Mouse (Mus musculus) neural tube, embryonic 13.5 days (tissue): ENCODE data around the gene Bub1b. TPM values are rescaled to one million over a fixed set of nuclear protein-coding genes. Genes with fewer than 3 reads are reported as not detected.

Source experiments
- ATAC-seq: fragments of 200-750 bp; cut with Nextera tagmentation; 2 replicates; pipeline ENCODE4 v1.8.0; 2017; ENCODE audit warnings: low read depth, mild to moderate bottlenecking, moderate TSS enrichment, moderate library complexity
- H3K27ac ChIP-seq: fragments of 300-500 bp; sonication (generic); replicated peaks from 2 replicates; pipeline ENCODE4 v1.5.1; 2015; ENCODE audit warnings: moderate library complexity, mild to moderate bottlenecking, inconsistent platforms
- H3K27me3 ChIP-seq: fragments of 300-500 bp; sonication (generic); 2 replicates; pipeline ENCODE4 v1.6.1; 2015; ENCODE audit warnings: mild to moderate bottlenecking, inconsistent platforms
- H3K36me3 ChIP-seq: fragments of 300-500 bp; sonication (generic); 2 replicates; pipeline ENCODE4 v1.6.1; 2015; ENCODE audit warnings: mild to moderate bottlenecking, inconsistent platforms
- H3K4me1 ChIP-seq: fragments of 300-500 bp; sonication (generic); replicated peaks from 2 replicates; pipeline ENCODE4 v1.6.1; 2015; ENCODE audit warnings: inconsistent platforms
- H3K4me2 ChIP-seq: fragments of 300-500 bp; sonication (generic); 2 replicates; pipeline ENCODE4 v1.6.1; 2015; ENCODE audit warnings: inconsistent platforms, mild to moderate bottlenecking, moderate library complexity
- H3K4me3 ChIP-seq: fragments of 300-500 bp; sonication (generic); 2 replicates; pipeline ENCODE4 v1.5.1; 2015; ENCODE audit warnings: mild to moderate bottlenecking, inconsistent platforms
- H3K9ac ChIP-seq: fragments of 300-500 bp; sonication (generic); 2 replicates; pipeline ENCODE4 v1.6.1; 2015; ENCODE audit warnings: moderate library complexity, mild to moderate bottlenecking, inconsistent platforms
- H3K9me3 ChIP-seq: fragments of 300-500 bp; sonication (generic); 2 replicates; pipeline ENCODE4 v1.6.1; 2016; ENCODE audit warnings: inconsistent platforms
- WGBS: fragments of 180-500 bp; shearing (Covaris S2); methylation state at CpG from one replicate; pipeline ENCODE4 v1.1.7; 2015; 5-methylcytosine and 5-hydroxymethylcytosine counted together
- polyA plus RNA-seq: library from polyadenylated mRNA; unstranded; fragments of >200 nt; fragmentation: Nextera tagmentation; extraction: Ambion mirVana; gene quantifications from 2 replicates; pipeline ENCODE4 v1.2.1, GENCODE M21; 2015

The Bub1b gene
- polyA plus RNA-seq, 1 experiment from 2014 or later, result 14.9 TPM

DNA sequence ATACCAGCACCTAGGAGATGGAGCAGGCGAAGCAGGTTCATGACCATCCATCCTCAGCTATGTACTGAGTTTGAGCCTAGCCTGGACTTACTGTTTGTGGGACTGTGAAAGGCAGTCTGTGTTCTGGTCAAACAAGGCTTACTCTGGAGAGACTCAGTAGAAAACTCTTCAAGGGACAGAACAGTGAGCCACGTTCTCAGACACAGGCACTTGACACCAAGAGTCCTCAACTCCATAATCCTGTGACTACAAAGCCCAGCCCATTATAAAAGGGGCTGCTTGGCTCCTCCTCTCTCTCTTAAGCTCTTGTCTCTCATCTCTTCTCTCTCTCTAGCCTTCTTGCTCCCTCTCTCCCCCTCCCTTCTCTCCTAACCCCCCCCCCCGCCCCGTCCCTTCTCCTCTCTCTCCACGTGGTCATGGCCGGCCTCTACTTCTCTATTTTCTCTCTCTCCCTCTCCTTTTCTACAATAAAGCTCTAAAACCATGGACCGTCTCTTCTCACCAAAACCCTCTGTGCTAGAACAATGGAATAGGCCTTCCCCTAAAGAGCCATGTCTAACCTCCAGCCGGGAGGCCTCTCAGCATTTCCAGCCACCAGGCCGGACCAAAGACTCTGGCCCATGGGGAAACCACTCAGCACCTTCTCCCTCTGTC lies 25.7 kb upstream of the Bub1b start:
- WGBS, result 53% methylated on average over 8 of the region's 9 CpGs
- H3K27me3 ChIP-seq, result no peaks in the 10 kb centered on the region
- H3K36me3 ChIP-seq, result no peaks in the 10 kb centered on the region
- no peaks in the 10 kb centered on the region for H3K4me1 ChIP-seq
- no peak overlapping the region for H3K4me3 ChIP-seq
- no peaks in the 10 kb centered on the region for H3K9me3 ChIP-seq
- H3K9ac ChIP-seq, result no peak overlapping the region
- H3K4me2 ChIP-seq, result no peak overlapping the region
- H3K27ac ChIP-seq, result no peak overlapping the region
- ATAC-seq, result no peak

DNA sequence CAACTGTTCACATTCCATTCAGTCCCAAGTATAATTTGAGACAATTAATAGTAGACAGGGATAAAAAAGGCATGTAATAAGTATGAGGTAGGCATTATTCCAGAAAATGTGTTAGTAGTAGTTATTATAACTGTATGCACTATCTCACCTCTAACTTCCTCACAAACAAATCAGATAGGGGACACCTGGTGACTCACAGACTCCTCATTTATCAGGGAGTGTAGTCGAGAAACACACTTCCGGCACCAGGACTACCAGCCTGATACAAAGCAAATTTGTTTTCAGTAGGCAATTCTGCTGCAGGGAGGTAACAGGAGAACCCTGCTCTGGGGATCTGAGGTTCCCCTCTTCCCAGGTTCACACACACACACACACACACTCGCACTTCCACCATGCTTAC lies 24.9 kb upstream of the Bub1b start:
- H3K9me3 ChIP-seq, result no peaks in the 10 kb centered on the region
- no peak overlapping the region for H3K27ac ChIP-seq
- no peak for ATAC-seq
- H3K36me3 ChIP-seq, result no peaks in the 10 kb centered on the region
- no peaks in the 10 kb centered on the region for H3K4me1 ChIP-seq
- WGBS, result 90% methylated on average over 3 of the region's 3 CpGs
- no peak overlapping the region for H3K4me2 ChIP-seq
- H3K9ac ChIP-seq, result no peak overlapping the region
- no peak overlapping the region for H3K4me3 ChIP-seq
- H3K27me3 ChIP-seq, result no peaks in the 10 kb centered on the region

DNA sequence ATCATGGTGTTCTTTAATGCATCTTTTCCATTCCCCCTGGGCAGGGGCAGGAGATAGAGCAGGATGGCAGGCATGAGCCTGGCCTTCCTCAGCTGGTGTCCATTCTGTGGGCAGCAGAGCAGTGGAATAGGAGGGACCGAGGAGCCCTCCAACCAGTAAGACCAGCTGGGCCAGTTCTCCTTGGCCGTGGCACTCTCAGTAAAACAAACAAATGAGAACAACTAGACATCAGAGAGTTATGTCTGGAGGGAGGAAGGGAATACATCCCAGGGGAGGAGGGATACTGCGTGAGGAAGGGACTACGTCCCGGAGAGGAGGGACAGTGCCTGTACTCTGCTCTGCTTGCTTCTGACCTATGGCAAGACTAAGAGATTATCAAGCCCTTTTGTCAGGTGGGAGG lies 12.0 kb upstream of the Bub1b start:
- Histone ChIP-seq H3K4me1 (no peaks in the 10 kb centered on the region), H3K4me3 (no peak overlapping the region), H3K9me3 (no peaks in the 10 kb centered on the region; the same call in 1 of the 2 replicates), H3K36me3 (no peaks in the 10 kb centered on the region), H3K27me3 (no peaks in the 10 kb centered on the region), H3K4me2 (no peak overlapping the region), H3K27ac (no peak overlapping the region), H3K9ac (no peak overlapping the region)
- WGBS, result 73% methylated on average over 5 of the region's 5 CpGs
- no peak for ATAC-seq

DNA sequence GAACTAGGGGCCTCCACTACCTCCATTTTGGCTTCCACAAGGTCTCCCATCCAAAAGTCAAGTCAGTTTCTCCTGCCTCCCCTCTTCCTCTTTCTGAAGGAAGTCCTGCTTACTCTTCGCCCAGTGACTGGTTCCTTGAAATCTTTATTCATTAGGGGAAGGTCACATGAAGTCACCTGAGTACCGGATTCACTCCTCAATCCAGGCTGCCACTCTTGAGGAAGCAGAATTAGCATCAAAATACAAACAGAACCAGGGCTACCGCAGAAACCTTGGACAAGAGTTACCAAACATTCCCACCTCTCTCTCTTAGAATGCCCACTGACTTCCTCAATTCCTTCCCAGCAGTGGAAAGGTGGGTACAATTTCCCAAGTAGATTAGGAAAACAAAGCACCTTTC lies 10.3 kb upstream of the Bub1b start:
- no peak for ATAC-seq
- Histone ChIP-seq H3K27me3 (no peaks in the 10 kb centered on the region), H3K4me3 (no peak overlapping the region), H3K4me2 (no peak overlapping the region), H3K9me3 (no peaks in the 10 kb centered on the region; the same call in 1 of the 2 replicates), H3K36me3 (no peaks in the 10 kb centered on the region), H3K9ac (no peak overlapping the region), H3K4me1 (no peaks in the 10 kb centered on the region), H3K27ac (no peak overlapping the region)
- 60% methylated on average over 3 of the region's 3 CpGs for WGBS

DNA sequence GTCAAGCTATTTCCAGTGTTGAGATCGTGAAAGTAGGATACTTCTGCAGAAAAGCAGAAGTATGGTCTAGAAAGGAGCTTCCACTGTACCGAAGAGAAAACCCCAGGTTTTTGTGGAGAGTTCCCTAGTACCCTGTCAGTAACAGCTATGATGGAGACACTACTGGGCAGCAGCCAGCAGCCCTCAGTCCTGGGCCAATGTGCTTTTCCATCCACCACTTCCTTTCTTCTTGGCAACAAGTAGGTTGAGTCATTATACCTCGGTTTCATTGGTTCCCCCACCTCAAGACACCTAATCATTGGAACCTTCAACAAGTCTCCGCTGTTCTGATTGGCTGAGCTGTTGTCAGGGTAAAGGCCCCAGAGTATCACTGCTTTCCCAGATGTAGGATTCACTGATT lies 6.9 kb upstream of the Bub1b start:
- 87% methylated on average over 4 of the region's 4 CpGs for WGBS
- Histone ChIP-seq H3K4me3 (no peak overlapping the region), H3K4me2 (no peak overlapping the region), H3K36me3 (no peaks in the 10 kb centered on the region), H3K9ac (no peak overlapping the region), H3K9me3 (no peaks in the 10 kb centered on the region), H3K4me1 (no peaks in the 10 kb centered on the region), H3K27ac (no peak overlapping the region), H3K27me3 (no peaks in the 10 kb centered on the region)
- no peak for ATAC-seq

DNA sequence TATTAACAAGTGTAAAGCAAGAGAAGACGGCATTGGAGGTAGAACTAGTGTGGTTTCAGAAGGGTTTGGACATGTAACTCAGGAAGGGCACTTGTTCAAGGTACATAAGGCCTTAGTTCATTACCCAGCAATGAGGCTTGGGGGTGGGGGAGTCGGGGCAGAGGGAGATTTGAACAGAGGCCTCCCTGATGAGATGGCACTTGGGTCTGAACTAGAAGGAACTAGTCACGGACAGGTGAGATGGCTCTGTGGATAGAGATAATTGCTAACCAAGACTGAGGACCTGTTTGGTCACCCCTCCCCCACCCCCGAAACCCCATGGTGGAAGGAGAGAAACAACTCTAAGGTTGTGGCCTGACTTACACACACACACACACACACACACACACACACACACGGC lies 1.1 kb downstream of the Bub1b start:
- H3K36me3 ChIP-seq, result no peaks in the 10 kb centered on the region
- H3K27me3 ChIP-seq, result no peaks in the 10 kb centered on the region
- peak overlapping the region; percentile 72 for H3K9ac ChIP-seq
- H3K4me3 ChIP-seq, result peak overlapping the region; percentile 53
- no peak overlapping the region for H3K27ac ChIP-seq
- no peak for ATAC-seq
- H3K4me1 ChIP-seq, result peaks cover 17% of the 10 kb centered on the region
- H3K4me2 ChIP-seq, result peak overlapping the region; percentile 85
- no peaks in the 10 kb centered on the region for H3K9me3 ChIP-seq
- 39% methylated on average over 5 of the region's 5 CpGs for WGBS

DNA sequence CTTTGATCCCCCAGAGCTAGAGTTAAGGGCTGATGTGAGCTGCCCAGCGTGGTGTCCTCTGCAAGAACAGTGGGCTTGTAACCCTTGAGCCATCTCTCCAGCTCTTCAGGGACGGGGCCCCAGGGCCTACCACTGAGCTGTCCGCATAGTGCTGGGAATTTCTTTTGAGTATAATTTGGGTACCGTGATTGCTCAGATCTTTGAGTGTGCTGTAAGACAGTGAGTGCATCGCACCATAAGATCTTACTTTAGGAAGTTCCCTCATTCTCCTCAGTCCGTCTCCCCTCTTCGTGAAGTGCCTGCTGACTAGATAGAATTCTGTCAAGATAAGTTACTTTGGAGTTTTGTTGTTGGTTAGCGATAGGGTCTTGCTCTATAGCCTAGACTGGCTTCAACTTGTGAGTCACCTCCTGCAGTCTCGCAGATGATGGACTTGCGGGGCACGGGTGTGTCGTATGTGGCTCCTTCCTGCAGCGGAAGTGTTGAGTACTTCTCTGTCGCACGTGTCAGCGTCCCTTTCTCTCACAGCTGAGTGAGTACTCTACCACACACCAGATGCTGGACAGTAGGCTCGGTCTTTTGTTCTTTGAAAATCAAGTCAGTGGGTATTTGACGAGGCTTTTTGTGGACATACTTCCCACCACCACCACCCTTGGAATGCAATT lies 3.7 kb downstream of the Bub1b start:
- no peak for ATAC-seq
- Histone ChIP-seq H3K9ac (no peak overlapping the region), H3K36me3 (peaks cover 6% of the 10 kb centered on the region; the same call in 1 of the 2 replicates), H3K9me3 (0 out of 2 replicates have a peak, but pooled peaks cover 3% of the 10 kb centered on the region), H3K4me2 (no peak overlapping the region), H3K4me3 (no peak overlapping the region), H3K27me3 (no peaks in the 10 kb centered on the region), H3K4me1 (peaks cover 17% of the 10 kb centered on the region), H3K27ac (no peak overlapping the region)
- WGBS, result 91% methylated on average over 18 of the region's 18 CpGs

DNA sequence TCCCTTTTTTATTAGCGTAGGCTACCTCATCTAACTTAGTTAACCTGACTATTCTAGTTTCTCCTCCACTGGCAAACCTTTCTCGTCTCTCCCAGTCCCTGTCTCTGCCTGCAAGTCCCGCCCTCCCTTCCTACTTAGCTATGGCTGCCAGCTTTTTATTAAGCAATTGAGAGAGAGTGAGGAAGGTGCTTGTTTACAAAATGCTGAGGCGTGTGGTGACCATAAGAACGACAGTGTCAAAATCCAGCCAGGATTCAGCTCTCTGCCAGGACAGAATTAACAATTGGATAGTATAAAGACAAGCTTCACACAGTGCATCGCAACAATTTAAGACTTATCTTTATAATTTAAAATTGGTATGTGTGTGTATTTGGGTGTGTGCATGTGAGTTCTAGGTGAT lies 6.1 kb downstream of the Bub1b start:
- no peak overlapping the region for H3K4me2 ChIP-seq
- H3K4me3 ChIP-seq, result no peak overlapping the region
- ATAC-seq, result no peak
- H3K9ac ChIP-seq, result no peak overlapping the region
- peaks cover 8% of the 10 kb centered on the region; the same call in 1 of the 2 replicates for H3K4me1 ChIP-seq
- H3K9me3 ChIP-seq, result 0 out of 2 replicates have a peak, but pooled peaks cover 3% of the 10 kb centered on the region
- H3K27me3 ChIP-seq, result no peaks in the 10 kb centered on the region
- H3K27ac ChIP-seq, result no peak overlapping the region
- 96% methylated on average over 6 of the region's 6 CpGs for WGBS
- H3K36me3 ChIP-seq, result peaks cover 6% of the 10 kb centered on the region; the same call in 1 of the 2 replicates

DNA sequence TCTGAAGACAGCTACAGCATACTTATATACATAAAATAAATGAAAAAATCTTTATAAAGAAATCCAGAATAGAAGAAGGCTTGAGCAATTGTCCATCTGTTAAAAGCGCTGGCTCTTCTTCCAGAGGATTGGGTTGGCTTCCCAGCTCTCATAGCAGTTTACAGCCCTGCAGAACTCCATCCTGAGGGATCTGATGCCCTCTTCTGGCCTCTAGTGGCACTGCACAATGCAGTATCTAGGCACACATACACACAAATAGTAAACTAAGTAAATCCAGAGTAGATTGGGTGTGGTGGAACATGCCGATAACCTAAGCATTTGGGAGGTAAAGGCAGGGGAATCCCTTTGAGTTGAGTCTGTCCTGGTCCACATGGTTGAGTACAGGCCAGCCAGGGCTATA lies 8.0 kb downstream of the Bub1b start:
- Histone ChIP-seq H3K9ac (no peak overlapping the region), H3K36me3 (peaks cover 6% of the 10 kb centered on the region; the same call in 1 of the 2 replicates), H3K9me3 (0 out of 2 replicates have a peak, but pooled peaks cover 3% of the 10 kb centered on the region), H3K27me3 (no peaks in the 10 kb centered on the region), H3K27ac (no peak overlapping the region), H3K4me3 (no peak overlapping the region), H3K4me1 (no peaks in the 10 kb centered on the region), H3K4me2 (no peak overlapping the region)
- WGBS, result 89% methylated on average over 2 of the region's 2 CpGs
- no peak for ATAC-seq

DNA sequence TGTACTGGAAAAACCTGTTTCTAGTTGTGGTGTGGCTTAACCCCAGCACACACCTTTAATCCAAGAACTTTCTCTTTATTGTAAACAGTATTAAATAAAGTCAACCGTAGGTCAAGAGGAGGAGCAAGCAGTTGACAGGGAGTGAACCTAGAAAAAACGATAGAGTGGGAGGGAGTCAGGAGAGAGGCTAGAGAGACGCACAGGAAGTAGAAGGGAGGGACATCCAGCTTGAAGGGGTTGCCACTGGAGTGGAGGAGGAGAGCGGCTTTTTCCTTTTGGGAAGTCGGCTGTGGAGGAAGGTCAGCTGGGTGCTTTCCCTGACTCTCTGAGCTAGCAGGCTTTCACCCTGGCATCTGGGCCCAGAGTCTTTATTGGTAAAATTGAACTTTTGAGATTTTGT lies 9.0 kb downstream of the Bub1b start:
- Histone ChIP-seq H3K9me3 (0 out of 2 replicates have a peak, but pooled peaks cover 3% of the 10 kb centered on the region), H3K36me3 (peaks cover 6% of the 10 kb centered on the region; the same call in 1 of the 2 replicates), H3K4me3 (no peak overlapping the region), H3K4me1 (no peaks in the 10 kb centered on the region), H3K27me3 (no peaks in the 10 kb centered on the region), H3K9ac (no peak overlapping the region), H3K4me2 (no peak overlapping the region), H3K27ac (no peak overlapping the region)
- no peak for ATAC-seq
- WGBS, result 86% methylated on average over 5 of the region's 5 CpGs

DNA sequence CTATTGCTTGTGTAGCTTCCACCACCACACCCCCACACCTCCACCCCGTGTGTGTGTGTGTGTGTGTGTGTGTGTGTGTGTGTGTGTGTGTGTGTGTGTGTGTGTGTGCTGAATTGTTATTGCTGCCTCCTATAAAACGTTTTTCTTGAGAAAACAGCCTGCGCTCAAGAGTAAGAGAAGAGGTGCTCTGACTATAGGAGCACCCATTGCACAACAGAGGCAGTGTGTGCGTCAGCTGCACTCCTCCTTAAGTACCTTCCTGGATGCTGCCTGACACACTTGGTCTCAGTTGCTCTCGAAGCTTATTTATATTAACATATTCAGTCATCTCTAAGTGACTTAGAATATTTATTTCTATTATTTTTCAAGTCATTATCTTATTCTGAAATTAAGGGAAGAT lies 20.0 kb downstream of the Bub1b start:
- ATAC-seq, result no peak
- WGBS, result 88% methylated on average over 5 of the region's 5 CpGs

DNA sequence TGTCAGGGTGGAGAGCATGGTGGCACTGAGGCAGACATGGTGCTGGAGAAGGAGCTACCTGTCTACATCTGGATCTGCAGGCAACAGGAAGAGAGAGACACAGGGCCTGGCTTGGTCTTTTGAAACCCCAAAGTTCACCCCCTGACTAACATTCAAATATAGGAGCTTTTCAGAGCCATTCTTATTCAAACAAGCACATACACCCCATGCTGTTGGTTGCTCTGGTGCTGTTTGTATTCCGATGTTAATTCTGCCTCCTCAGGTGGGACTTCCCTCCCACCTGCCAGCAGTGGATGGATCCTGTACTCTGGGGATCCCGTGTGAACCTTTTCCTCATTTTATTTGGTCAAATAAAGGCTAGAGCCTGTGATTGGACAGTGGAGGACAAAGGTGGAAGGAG lies 22.1 kb downstream of the Bub1b start:
- Histone ChIP-seq H3K9me3 (no peaks in the 10 kb centered on the region), H3K4me2 (no peak overlapping the region), H3K4me3 (no peak overlapping the region), H3K27ac (no peak overlapping the region), H3K36me3 (peaks cover 32% of the 10 kb centered on the region), H3K4me1 (no peaks in the 10 kb centered on the region), H3K27me3 (no peaks in the 10 kb centered on the region), H3K9ac (no peak overlapping the region)
- WGBS, result 71% methylated on average over 2 of the region's 2 CpGs
- ATAC-seq, result no peak

More for the DNA sequence above, 20.0 kb downstream of the Bub1b start:
- Histone ChIP-seq H3K4me2 (no peak overlapping the region), H3K27me3 (no peaks in the 10 kb centered on the region), H3K36me3 (peaks cover 29% of the 10 kb centered on the region), H3K4me3 (no peak overlapping the region), H3K9ac (no peak overlapping the region), H3K4me1 (no peaks in the 10 kb centered on the region), H3K27ac (no peak overlapping the region), H3K9me3 (no peaks in the 10 kb centered on the region)
